8 mouse cellular contexts compared by ENCODE assay signal in the genomic region with DNA sequence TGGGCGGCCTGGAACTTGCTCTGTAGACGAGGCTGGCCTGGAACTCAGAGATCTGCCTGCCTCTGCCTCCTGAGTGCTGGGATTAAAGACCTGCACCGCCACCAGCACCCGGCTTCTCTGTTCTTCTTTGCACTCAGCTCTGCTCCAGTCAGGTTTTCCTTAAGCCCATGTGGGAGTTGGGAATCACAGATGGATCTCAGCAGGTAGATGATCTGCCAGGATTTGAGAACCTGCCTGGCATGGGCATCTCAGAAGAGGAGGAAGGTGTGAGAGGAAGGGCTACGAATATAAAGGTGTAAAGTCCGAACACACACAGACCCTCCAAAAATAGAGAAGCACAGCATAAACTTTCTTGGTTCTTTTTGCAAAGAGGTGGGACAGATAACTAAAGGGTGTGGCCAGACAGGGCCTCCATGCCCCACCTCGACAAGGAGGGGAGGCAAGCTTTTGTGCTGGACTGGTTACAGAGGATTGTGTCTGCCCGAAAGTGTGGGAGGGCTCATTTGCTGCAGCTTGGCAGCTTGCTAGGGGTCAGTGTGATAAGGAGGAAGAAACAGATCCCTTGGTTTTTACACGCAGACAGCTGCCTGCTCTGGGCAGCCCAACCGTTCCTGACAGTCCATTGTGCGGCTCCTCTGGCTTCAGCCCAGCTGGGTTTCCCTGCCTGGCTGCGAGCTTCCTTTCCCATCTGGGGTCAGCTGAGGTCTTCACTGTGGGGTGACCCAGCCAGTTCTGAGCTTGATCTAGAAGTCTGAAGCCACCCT. TPM values are rescaled to one million over a fixed set of nuclear protein-coding genes. Genes with fewer than 3 reads are reported as not detected.
A peak's percentile ranks its signal among the peaks of the same experiment; 100 is the strongest.
DNase-seq lines count a peak whose midpoint lies in the region; ATAC-seq and TF ChIP-seq lines count a peak whose summit lies in the region.

No protein-coding gene starts in this region.

- peak; percentile 80 for TF ChIP-seq EP300 in heart, adult 2 months (IDR thresholded peaks at IDR 0.05; ENCODE audit: insufficient read depth, low read depth, low read length)

- H3K27me3 ChIP-seq in heart, adult 2 months (ENCODE audit: control insufficient read depth, insufficient read depth, low read length), result no peaks in the 10 kb centered on the region
- H3K27me3 ChIP-seq in forebrain, embryonic 13.5 days, result no peaks in the 10 kb centered on the region

- no peak overlapping the region for H3K4me2 ChIP-seq in forebrain, embryonic 13.5 days

- H3K4me1 ChIP-seq in heart, adult 2 months (ENCODE audit: control insufficient read depth, insufficient read depth, low read length), result peaks cover 15% of the 10 kb centered on the region
- H3K4me1 ChIP-seq in forebrain, embryonic 13.5 days, result peaks cover 9% of the 10 kb centered on the region; the same call in 1 of the 2 replicates

- H3K36me3 ChIP-seq in heart, adult 2 months (ENCODE audit: control insufficient read depth, insufficient read depth, low read length), result peaks cover 6% of the 10 kb centered on the region
- H3K36me3 ChIP-seq in forebrain, embryonic 13.5 days (ENCODE audit: poor library complexity, severe bottlenecking), result peaks cover 11% of the 10 kb centered on the region; the same call in 1 of the 2 replicates

- H3K4me3 ChIP-seq in heart, adult 2 months, result no peak overlapping the region
- H3K4me3 ChIP-seq in forebrain, embryonic 13.5 days, result no peak overlapping the region

- DNase-seq in left cerebral cortex, postnatal 4 days, result peak; percentile 44
- no peak for DNase-seq in left cerebral cortex, adult 8-10 months (ENCODE audit: low spot score in 2 of 2)
- DNase-seq in cerebellum, adult 18-20 months, result peak; percentile 76 to 82
- peak; percentile 85 to 89 for DNase-seq in heart, adult 2 months
- peak; percentile 84 for DNase-seq in kidney, postnatal 10 days
- no peak for DNase-seq in left cerebral cortex, adult 9 months (ENCODE audit: low spot score in 2 of 2)

- H3K9me3 ChIP-seq in forebrain, embryonic 13.5 days (replicated peaks), result no peaks in the 10 kb centered on the region

- no peak for TF ChIP-seq POLR2A in heart, adult 2 months (IDR thresholded peaks at IDR 0.05; ENCODE audit: insufficient read depth, low read depth, low read length)

- intact Hi-C loops in left cerebral cortex, postnatal 4 days (cut with DNase I), result no loop called here
- intact Hi-C loops in heart, adult 2 months (cut with DNase I), result no loop called here

- TF ChIP-seq CTCF in heart, adult 2 months (IDR thresholded peaks at IDR 0.05), result no peak

- ATAC-seq in megakaryocyte, adult 5-6 weeks (ENCODE audit: poor library complexity, severe bottlenecking), result peak; percentile 50
- no peak for ATAC-seq in forebrain, embryonic 13.5 days

- H3K9ac ChIP-seq in heart, adult 2 months (ENCODE audit: low read depth, low read length), result no peak overlapping the region
- H3K9ac ChIP-seq in forebrain, embryonic 13.5 days, result no peak overlapping the region

- H3K27ac ChIP-seq in heart, adult 2 months, result peak overlapping the region; percentile 38
- H3K27ac ChIP-seq in forebrain, embryonic 13.5 days, result no peak overlapping the region; the same call in 1 of the 2 replicates

- 37% methylated on average over 12 of the region's 12 CpGs for WGBS in heart, adult 2 months
- WGBS in forebrain, embryonic 13.5 days, result 83% methylated on average over 12 of the region's 12 CpGs

- peaks cover 3% of the 10 kb centered on the region; the same call in 1 of the 2 replicates for H3K79me2 ChIP-seq in heart, adult 2 months (replicated peaks; ENCODE audit: control insufficient read depth, insufficient read depth, low read length)

RNA-seq across cellular contexts. Expression of a gene that starts 11.6 kb away (rescaled TPM):
- 10 to 100 TPM; 78.9 to 80.6 TPM for total RNA-seq in left cerebral cortex, postnatal 4 days (2021)
- 10 to 100 TPM; 87.8 to 95.6 (median 94.6) TPM for total RNA-seq in left cerebral cortex, adult 8-10 months (2022)
- 10 to 100 TPM; 20.2 to 22.0 TPM for total RNA-seq in heart, adult 2 months (2021)
- 25.9 and 34.8 TPM in 2 replicates for polyA plus RNA-seq in heart, adult 2 months (2012; rRNA removed)
- total RNA-seq in megakaryocyte, adult 5-6 weeks (2015), result 23.1 and 25.0 TPM in 2 replicates
- 15.2 and 17.0 TPM in 2 replicates for total RNA-seq in megakaryocyte, adult 5-6 weeks (2017)
- polyA plus RNA-seq in forebrain, embryonic 13.5 days (2015; fragmentation: Nextera tagmentation; extraction: Ambion mirVana), result 17.1 and 18.1 TPM in 2 replicates

RNA-seq across cellular contexts. Expression of a gene that starts 29.1 kb away (rescaled TPM):
- total RNA-seq in left cerebral cortex, postnatal 4 days (2021), result 1 to 10 TPM; 7.8 to 7.9 TPM
- 10 to 100 TPM; 16.7 to 20.2 (median 19.4) TPM for total RNA-seq in left cerebral cortex, adult 8-10 months (2022)
- total RNA-seq in heart, adult 2 months (2021), result 1 to 10 TPM; 4.5 to 4.6 TPM
- 6.2 and 8.8 TPM in 2 replicates for polyA plus RNA-seq in heart, adult 2 months (2012; rRNA removed)
- total RNA-seq in megakaryocyte, adult 5-6 weeks (2015), result 1.5 and 3.4 TPM in 2 replicates
- 3.7 TPM in 2 replicates for total RNA-seq in megakaryocyte, adult 5-6 weeks (2017)
- 8.8 and 10.3 TPM in 2 replicates for polyA plus RNA-seq in forebrain, embryonic 13.5 days (2015; fragmentation: Nextera tagmentation; extraction: Ambion mirVana)

Comparison
In these comparisons a context has a peak if more than half of its experiments do, and no peak if none do; other contexts are left out.
1. DNase-seq: peak in left cerebral cortex, postnatal 4 days (single experiment), cerebellum, adult 18-20 months (2 of 2), heart, adult 2 months (2 of 2) and kidney, postnatal 10 days (single experiment); none in left cerebral cortex, adult 8-10 months (0 of 2) and left cerebral cortex, adult 9 months (0 of 2).